Mouse (Mus musculus) 416B (cell line): ENCODE measurements around the gene Fkbp15.

Source experiments
- DNase-seq: peaks from one replicate; pipeline ENCODE4 v3.0.0; 2011; ENCODE audit warnings: low read depth

Gene Fkbp15

GRCm38 (mm10) chr4:62360088-62360804 lies at the start of gene Fkbp15, which contains the start of gene Slc31a1:
Fkbp15 (minus strand) TSS chr4:62360548.
Slc31a1 (plus strand) TSS chr4:62360727.
- DNase-seq: peak; percentile 99

GRCm38 (mm10) chr4:62409615-62410014 lies 49.3 kb upstream of the Fkbp15 start:
- peak; percentile 23 for DNase-seq

- DNase-seq: peak; percentile 99
Measured at GRCm38 (mm10) chr4:62408601-62409282, 48.4 kb upstream of the Fkbp15 start, which contains the start of the genes Cdc26 and Prpf4. Cdc26 (minus strand) TSS chr4:62408642. Prpf4 (plus strand) TSS chr4:62408797.

- peak; percentile 78 for DNase-seq
Measured at GRCm38 (mm10) chr4:62407730-62408582, 47.6 kb upstream of the Fkbp15 start.

GRCm38 (mm10) chr4:62406133-62406532 lies 45.8 kb upstream of the Fkbp15 start:
- DNase-seq: no peak

GRCm38 (mm10) chr4:62398956-62399355 lies 38.6 kb upstream of the Fkbp15 start:
- DNase-seq: peak; percentile 24

GRCm38 (mm10) chr4:62397616-62398365 lies 37.4 kb upstream of the Fkbp15 start:
- no peak for DNase-seq

GRCm38 (mm10) chr4:62395806-62396205 lies 35.5 kb upstream of the Fkbp15 start:
- DNase-seq: peak; percentile 60

GRCm38 (mm10) chr4:62393459-62393858 lies 33.1 kb upstream of the Fkbp15 start:
- DNase-seq: no peak

GRCm38 (mm10) chr4:62391892-62392291 lies 31.5 kb upstream of the Fkbp15 start:
- peak; percentile 26 for DNase-seq

- DNase-seq: no peak
Measured at GRCm38 (mm10) chr4:62389592-62390512, 29.5 kb upstream of the Fkbp15 start.

- no peak for DNase-seq
Measured at GRCm38 (mm10) chr4:62385439-62385838, 25.1 kb upstream of the Fkbp15 start.

- DNase-seq: no peak
Measured at GRCm38 (mm10) chr4:62384159-62384558, 23.8 kb upstream of the Fkbp15 start.

GRCm38 (mm10) chr4:62383752-62384151 lies 23.4 kb upstream of the Fkbp15 start:
- no peak for DNase-seq

GRCm38 (mm10) chr4:62383207-62383606 lies 22.9 kb upstream of the Fkbp15 start:
- DNase-seq: no peak

GRCm38 (mm10) chr4:62379724-62380381 lies 19.5 kb upstream of the Fkbp15 start:
- no peak for DNase-seq

GRCm38 (mm10) chr4:62376123-62376522 lies 15.8 kb upstream of the Fkbp15 start:
- no peak for DNase-seq

- no peak for DNase-seq
Measured at GRCm38 (mm10) chr4:62374342-62374741, 14.0 kb upstream of the Fkbp15 start.

GRCm38 (mm10) chr4:62373668-62374067 lies 13.3 kb upstream of the Fkbp15 start:
- no peak for DNase-seq
